Mouse (Mus musculus): ENCODE measurements around the gene Gpr176. TPM values are rescaled to one million over a fixed set of nuclear protein-coding genes. Genes with fewer than 3 reads are reported as not detected.

Gpr176 gene
- polyA plus RNA-seq, 1 experiment from 2014 or later: 1.5 TPM

DNA sequence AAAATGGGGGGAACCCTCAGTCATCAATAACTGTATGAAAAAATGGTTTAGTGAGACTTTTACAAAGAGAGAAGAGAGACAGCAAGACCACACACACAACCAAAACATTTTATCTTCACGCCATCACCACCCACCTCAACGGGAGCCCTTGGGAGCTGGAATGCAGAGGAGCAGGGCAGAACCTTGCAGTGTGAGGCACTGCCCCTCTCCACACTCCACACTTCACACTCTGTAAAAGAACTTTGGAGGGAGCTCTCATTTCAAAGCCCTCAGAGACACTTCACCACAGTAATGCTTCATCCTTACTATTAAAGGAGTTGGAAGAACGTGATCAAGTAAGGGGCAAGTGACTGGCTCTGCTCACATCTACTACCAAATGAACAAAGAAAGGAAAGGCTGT, 142.7 kb downstream of the Gpr176 start:
- WGBS: 33% methylated on average over 3 of the region's 3 CpGs

GRCm38 (mm10) chr2:118228486-118229079, 144.6 kb downstream of the Gpr176 start:
- Histone ChIP-seq H3K4me3 (ENCODE audit: low read length) (no peak overlapping the region), H3K9me3 (ENCODE audit: low read length) (no peaks in the 10 kb centered on the region), H3K4me2 (replicated peaks; ENCODE audit: low read depth, low read length) (no peak overlapping the region), H3K36me3 (ENCODE audit: insufficient read depth, low read length) (no peaks in the 10 kb centered on the region), H3K27ac (ENCODE audit: low read length) (no peak overlapping the region), H3K27me3 (ENCODE audit: insufficient read depth, low read length) (no peaks in the 10 kb centered on the region), H3K4me1 (ENCODE audit: insufficient read depth, low read length) (no peaks in the 10 kb centered on the region), H3K9ac (replicated peaks; ENCODE audit: low read length) (no peak overlapping the region)
- WGBS: 92% methylated on average over 4 of the region's 4 CpGs
- no peak for ATAC-seq (ENCODE audit: low FRiP score, low TSS enrichment)

More for the DNA sequence above, 142.7 kb downstream of the Gpr176 start:
- H3K4me2 ChIP-seq (replicated peaks; ENCODE audit: low read depth, low read length): no peak overlapping the region
- H3K4me1 ChIP-seq (ENCODE audit: insufficient read depth, low read length): no peaks in the 10 kb centered on the region
- no peaks in the 10 kb centered on the region for H3K9me3 ChIP-seq (ENCODE audit: low read length)
- H3K27me3 ChIP-seq (ENCODE audit: insufficient read depth, low read length): no peaks in the 10 kb centered on the region
- H3K9ac ChIP-seq (replicated peaks; ENCODE audit: low read length): no peak overlapping the region
- H3K4me3 ChIP-seq (ENCODE audit: low read length): no peak overlapping the region
- ATAC-seq (ENCODE audit: low FRiP score, low TSS enrichment): no peak
- no peak overlapping the region for H3K27ac ChIP-seq (ENCODE audit: low read length)
- H3K36me3 ChIP-seq (ENCODE audit: insufficient read depth, low read length): no peaks in the 10 kb centered on the region

Small RNA genes lying within 50 kb of the gene (microRNA-seq; reads per million reads assigned to microRNA genes)
- gene Gm22800: not detected

Other genes with a start within 250 kb of the Gpr176 start
- gene Fsip1, start 116.5 kb downstream of the Gpr176 start, polyA plus RNA-seq (2015; fragmentation: Nextera tagmentation; extraction: Ambion mirVana): 0.70 and 0.94 TPM in 2 replicates
- 12.5 and 13.4 TPM in 2 replicates for gene Eif2ak4, start 15.2 kb upstream of the Gpr176 start, polyA plus RNA-seq (2015; fragmentation: Nextera tagmentation; extraction: Ambion mirVana)
- 216 and 231 TPM in 2 replicates for gene Srp14, start 106.3 kb upstream of the Gpr176 start, polyA plus RNA-seq (2015; fragmentation: Nextera tagmentation; extraction: Ambion mirVana)
- gene Bmf, start 176.3 kb upstream of the Gpr176 start, polyA plus RNA-seq (2015; fragmentation: Nextera tagmentation; extraction: Ambion mirVana): 7.6 and 9.9 TPM in 2 replicates
- 102 and 112 TPM in 2 replicates for gene Bub1b, start 224.8 kb upstream of the Gpr176 start, polyA plus RNA-seq (2015; fragmentation: Nextera tagmentation; extraction: Ambion mirVana)